Mouse (Mus musculus) fibroblast of lung, adult 2 months (primary cell): ENCODE measurements around the gene Mob3b.

Experiments used
- DNase-seq: peaks from one replicate; pipeline ENCODE4 v3.0.0-alpha.2; 2011; ENCODE audit warnings: low read depth

Mob3b gene

DNA sequence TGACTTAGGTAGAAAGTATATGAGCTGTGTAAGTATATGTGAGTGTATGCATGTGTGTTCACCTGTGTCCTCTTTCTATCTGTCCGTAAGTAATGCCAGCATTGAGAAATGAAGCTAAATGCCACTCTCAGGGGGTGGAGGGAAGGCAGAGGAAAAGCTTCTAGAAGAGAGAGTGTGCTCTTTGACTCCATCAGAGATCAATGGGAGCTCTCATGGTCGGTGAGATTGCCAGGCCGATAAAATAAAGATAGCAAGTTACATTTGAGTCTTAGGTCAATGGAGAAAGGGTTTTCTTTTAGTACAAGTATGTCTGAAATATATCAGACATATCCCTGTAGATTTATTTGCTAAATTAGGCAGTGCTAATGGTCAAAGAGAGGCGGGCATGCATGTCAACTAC, 9.0 kb downstream of the Mob3b start:
- DNase-seq = no peak

DNA sequence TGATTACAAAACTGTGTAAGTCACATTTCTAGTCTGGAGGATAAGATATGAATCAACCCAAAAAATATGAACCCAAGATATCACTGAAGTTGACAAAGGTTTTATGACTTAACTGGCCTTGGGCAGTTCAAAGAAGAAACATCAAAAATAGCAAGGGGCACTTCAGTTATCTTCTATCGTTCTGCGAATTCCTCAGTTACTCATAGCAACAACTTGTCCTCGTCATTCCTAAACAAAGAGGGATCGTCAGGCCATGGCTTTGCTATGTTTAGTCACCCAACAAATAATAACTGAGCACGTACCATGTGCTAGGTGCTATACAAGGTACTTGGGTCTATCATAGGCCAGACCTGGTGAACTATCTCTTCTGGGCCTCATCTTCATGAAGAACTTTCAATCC, 10.7 kb downstream of the Mob3b start:
- DNase-seq = no peak

DNA sequence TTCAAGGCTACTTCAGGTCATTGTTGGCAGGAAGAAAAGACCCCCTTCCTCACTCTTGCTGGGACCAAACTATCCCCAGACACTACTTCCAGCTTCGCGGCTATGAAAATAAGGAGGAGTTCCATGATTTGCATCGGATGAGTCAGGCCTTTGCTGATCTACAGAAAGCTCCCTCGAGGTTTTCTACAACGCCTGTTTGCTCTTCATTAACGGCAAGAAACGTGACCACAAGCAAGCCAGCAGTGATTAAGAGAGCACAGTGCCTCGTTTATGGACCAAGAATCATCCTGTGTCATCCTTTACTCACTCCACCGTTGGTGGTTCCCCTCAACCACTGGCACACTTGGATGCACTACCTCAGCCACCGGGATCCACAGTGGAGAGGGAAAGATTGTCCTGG, 11.6 kb downstream of the Mob3b start:
- DNase-seq = no peak

DNA sequence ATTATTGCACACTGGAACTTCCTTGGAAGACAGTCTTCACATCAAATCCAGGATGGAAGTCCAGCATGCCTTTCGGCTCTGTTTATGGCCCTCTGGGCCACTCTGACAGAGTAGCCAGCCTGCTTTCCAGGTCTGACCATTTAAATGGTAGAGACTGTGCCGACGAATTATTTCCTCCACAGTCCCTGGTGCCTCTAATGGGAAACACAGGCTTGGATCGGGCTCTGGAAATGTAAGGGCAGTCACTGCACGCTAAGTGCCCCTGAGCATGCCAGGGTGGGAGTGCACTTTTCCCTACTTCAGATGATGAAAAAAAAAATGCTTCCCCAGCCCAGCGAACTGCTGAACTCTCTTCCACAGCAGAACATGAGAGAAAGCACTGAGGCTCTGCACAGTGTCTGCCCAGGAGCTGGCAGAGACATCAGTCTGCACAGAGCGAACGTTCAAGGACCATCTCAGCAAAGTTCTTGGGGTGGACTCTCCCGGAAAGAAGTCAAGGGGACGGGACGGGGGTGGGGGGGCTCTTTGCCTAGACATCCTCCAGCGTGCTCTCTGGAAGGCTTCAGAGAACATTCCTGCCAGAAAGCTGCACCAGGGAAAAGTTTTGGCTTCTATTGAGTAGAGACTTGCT, 13.7 kb downstream of the Mob3b start:
- no peak for DNase-seq

DNA sequence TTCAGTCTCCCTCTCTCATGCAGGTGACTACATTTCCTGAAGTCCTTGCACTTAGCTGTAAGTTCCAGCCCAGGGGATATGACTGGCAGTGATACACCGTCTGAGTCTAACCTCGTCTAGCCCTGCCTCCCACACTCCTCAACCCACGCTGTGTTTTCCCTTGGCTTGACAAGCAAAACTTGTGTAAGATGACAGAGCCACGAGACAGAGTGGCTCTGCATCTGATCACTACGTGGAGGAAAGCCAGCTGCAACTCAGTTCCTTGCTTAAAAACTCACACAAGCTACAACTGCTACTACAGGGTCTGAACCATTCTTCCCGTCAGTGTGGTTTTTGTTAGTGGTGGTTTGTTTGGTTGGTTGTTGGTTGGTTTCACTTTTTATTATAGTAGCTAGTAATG, 17.0 kb downstream of the Mob3b start:
- peak; percentile 23 for DNase-seq

DNA sequence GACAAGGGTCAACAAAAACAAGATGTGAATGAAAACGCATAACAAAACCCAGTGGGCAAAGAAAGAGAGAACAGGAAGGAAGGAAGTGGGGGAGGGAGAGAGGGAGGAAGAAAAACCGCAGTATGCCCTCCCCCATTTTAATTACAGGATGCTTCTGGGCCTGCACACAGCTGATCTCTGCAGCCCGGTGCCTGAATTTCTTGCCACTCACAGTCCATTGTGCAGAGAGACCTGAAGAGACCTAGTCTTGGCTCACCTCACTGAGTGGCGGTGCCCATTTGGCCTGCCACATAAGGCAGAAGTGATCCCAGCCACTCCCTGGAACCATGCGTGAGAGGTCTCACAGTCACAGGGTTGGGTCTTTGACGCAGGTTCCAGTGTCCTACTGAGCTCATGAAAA, 19.2 kb downstream of the Mob3b start:
- DNase-seq = no peak

DNA sequence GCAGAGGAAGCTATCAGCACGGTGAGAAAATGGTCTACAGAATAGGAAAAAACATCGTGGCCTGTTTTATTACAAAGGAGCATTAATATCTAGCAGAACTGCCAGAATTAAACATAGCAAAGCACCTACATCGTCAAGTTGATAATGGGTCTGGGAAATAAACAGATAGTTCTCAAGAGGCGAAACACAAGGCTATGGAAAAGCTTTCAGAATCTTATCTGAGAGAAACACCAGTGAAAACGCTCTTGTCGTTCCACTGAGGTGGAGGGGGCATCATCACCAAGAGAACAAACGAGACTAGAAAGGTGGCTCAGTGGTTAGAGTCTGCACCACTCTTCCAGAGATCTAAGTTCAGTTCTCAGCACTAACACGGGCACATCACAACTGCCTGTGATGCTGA, 20.3 kb downstream of the Mob3b start:
- no peak for DNase-seq

DNA sequence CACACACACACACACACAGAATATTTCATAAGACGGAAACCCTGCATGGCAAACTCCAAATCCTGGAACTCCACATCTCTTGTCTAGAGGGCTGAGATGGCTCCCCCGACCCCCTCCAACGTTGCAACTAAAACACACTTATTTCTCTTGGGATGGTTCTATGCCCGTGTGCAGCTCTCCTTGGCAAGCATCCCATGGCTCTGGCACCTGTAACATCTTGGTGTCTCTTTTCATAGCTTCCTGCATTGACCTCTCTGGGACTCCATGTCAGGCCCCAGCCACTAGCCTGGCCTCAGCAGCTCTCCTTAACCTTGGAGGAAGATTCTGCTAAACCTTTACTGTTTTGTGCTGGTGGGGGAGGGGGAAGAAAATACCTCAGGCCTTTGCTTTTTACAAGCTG, 21.5 kb downstream of the Mob3b start:
- DNase-seq = no peak

DNA sequence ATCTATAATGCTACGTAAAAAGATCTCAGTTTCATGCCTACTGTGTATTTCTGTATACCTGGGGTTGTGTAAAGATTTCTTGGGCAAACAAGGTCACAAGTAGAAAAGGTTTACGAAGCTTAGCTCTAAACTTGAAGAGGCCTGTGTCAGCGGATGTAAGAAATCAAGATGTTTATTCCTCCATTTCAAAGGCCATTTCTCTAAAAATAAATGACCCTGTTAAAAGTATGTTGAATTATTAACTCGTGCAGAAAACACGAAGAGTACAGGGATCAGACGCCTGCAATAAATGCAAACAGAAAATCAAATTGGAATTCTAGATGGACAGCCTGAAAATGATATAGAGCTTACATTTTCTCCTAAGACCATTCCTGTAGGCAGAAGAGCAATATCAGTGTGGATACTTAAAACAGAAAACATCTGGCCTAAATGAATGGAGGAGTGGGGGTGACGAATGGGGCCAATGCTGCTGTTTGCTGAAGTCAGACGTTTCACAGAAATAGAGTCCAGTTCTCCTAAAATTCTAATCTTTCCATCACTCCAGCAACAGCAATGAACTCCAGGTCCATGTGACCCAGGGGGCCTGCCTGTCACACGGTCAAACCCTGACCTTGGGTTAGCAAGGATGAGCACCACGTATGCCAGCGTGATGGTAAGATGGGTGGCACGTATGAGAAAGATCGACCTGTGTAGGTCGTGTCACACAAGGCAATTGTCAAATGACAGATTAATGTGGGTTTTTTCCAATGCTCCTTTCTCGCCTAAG, 22.3 kb downstream of the Mob3b start:
- DNase-seq = no peak

DNA sequence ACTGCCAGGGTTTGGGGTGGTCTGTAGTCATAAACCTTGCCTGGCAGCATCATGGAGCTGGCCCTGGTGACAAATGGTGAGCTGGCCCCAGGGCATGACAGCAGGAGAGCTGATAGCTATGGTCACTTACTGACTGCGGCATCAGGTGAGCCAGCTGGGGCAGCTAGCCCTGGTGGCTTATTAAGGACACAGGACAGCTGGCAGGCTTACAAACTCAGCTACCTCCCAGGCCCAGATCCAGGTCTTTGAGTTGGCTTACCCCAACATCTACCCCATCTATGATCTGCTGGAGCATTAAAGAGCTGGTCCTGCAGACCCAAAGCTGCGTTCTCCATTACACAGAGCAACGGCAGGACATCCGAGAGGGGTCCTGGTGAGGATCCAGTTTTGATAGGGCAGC, 23.9 kb downstream of the Mob3b start:
- no peak for DNase-seq

DNA sequence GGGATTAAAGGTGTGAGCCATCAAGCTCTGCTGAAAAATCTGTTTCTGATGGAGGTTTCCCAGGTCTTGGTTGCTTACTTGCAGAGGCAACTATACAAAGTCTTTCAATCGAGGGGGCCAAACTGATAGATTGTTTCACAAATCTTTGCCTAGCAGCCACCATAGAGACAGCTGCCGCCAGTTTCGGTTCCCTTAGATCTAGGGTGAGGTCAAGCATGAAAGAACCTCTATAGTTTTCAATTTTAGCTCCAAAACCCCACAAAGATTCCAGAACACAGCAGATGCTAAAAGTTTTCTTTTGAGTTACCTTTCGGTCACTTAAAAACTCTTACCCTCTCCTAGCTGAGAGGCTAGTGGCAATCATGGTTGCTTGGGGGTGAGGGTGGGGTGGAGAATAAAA, 25.7 kb downstream of the Mob3b start:
- DNase-seq = no peak

DNA sequence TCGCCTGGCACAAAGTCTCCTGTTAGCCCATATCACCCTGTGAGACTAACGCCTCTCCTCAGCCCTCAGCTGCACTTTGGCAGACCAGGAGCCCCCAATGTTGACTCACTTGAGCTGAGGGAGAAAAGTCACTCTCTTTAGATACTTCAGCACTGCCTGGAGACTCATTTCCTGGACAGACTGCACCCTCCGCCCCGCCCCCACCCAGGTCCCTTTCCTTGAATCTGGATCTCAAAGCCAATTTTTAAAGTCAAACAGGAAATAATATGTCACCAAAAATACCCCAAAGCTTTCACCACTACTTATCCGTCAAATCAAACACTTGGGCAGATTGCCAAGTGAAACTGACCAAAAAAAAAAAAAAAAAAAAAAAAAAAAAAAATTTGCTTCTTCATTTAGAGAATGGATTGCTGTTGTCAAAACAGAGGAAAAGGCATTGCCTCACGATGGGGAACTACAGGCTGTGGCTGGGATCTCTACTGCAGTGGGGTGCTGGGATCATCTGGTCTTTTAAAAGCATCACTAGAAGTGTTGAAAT, 26.8 kb downstream of the Mob3b start:
- DNase-seq = no peak

DNA sequence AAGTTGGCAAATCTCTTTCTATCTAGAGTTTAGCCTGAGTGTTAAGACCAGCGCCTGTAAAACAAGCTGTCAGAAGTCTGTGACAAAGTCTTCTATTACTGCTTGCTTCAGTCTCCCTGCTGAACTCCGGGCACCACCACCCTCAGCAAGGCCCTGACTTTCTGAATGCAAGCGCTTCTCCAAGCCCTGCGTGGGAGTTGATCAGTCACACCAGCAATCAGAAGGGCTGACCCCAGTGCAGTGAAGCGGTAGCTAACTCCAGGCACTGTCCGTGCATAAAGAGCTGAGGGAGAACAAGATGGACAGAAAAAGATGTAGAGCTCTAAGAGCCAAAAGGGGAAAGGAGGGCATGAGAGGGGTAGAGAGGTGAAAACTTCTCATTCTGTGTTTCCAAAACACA, 29.5 kb downstream of the Mob3b start:
- DNase-seq = no peak

DNA sequence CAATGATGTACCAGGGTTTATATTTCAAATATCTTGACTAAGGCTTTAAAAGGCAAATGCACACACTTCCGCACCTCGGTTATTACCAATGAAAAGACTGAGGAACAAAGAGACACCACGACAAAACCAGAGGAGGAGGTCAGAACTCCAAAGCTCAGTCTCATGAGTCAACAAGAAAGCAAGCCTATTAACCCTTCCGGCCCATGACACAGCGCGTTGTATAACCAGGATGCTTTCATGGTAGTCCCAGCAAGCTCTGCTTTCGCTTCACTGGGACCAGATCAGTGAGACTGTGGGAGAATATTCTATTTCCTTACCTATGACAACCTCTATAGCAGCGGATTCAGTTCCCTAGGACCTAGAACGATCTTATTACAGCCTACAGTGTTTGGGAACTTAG, 30.5 kb downstream of the Mob3b start:
- DNase-seq = no peak

DNA sequence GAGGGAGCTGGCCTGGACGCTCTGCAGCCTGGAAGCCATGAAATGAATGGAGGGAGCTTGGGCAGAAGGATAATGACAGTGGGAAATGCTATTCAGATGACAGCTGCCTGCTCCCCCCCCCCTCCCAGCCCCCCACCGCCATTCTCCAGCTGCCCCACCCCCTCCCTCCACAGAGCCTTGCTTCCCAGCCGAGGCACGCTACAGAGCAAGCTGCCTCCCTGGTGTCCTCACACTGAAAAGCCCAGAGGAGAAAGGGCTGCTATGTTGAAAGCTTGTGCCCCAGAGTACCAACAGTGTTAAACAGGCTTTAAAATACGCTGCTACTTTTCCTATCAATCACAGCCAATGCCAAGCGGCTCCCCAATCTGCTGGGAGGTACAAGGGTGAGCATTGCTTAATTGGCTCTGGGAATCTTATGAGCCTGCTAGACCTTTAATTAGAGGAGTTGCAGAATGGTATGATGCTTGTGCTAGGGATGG, 31.9 kb downstream of the Mob3b start:
- no peak for DNase-seq

DNA sequence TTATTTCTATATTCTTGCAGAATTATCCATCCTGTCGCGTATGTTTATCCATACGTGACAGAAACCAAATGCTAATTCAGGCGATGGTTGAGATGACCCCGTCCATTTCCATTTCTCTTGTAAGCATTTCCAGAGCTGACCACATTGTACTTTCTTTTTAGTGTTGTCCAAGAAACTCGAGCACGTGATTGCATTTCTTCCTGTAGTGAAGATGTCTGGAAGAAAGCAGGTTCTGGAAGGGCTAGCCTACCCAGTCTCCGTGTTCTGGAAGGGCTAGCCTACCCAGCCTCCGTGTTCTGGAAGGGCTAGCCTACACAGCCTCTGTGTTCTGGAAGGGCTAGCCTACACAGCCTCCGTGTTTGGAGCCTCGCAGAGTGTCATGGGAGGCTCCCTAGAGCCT, 33.3 kb downstream of the Mob3b start:
- DNase-seq = no peak

DNA sequence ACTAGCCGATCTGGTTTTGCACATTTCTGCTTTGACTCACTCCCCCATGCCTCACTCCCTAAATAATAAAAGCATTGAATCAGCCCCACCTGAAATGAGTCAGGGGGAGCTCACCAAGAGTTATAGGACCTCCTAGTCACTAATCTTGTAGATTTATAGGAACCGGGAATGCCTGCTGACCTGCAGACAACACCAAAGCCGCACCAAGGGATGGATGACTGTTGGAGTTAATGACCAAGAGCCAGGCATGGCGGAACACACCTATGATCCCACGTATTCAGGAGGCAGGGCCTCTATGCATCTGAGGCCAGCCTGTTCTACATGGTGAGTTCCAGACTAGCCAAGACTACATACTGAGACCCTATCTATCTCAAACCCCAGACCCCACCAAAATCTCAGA, 34.2 kb downstream of the Mob3b start:
- DNase-seq = no peak

DNA sequence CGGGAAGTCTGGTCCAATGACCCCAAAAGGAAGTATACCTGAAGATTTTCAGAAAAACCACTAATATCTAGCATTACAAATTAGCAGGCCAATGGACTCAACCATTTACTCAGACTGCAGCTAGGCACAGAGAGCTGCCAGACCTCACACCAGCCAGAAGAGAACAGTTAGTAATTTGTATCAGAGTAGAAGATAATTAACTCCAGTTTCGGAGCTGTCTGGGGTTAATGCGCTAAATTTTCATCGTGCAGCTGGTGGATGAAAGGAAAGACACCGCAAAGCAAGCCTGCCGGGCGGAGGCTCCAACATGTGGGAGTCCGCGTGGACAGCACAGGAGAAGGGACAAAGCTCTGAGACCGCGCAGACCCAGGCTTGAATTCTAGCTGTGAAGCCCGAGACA, 36.2 kb downstream of the Mob3b start:
- no peak for DNase-seq

DNA sequence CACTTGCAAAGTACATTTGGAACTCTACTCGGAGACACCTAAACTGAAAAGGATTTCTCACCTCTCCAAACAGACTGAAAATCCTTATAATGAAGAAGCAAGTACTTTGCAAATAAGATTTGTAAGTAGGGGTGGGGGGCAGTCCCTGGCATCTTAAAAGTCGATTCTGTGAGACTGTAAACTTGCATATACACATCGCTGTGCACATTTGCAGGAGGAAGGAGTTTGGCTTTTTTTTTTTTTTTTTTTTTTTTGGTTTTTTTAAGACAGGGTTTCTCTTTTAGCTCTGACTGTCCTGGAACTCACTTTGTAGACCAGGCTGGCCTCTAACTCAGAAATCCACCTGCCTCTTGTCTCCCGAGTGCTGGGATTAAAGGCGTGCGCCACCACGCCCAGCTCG, 36.7 kb downstream of the Mob3b start:
- DNase-seq = no peak

DNA sequence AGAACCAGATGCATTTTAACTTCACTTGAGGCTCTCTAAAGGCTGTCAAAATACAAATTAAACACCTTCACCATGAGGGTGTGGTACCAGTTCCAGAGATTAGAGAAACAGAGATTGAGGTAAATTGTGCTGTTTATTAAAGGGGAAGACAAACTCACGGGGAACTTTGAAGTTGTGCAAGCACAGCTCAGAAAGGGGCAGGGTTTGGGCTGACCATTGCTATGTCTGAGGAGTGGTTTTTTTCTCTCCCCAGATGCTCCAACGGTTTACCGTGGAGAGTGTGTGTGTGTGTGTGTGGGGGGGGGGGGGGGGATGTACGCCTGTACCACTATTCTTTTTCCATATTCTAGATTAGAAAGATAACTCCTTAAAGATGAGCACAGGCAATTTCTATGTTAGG, 37.1 kb downstream of the Mob3b start:
- no peak for DNase-seq

DNA sequence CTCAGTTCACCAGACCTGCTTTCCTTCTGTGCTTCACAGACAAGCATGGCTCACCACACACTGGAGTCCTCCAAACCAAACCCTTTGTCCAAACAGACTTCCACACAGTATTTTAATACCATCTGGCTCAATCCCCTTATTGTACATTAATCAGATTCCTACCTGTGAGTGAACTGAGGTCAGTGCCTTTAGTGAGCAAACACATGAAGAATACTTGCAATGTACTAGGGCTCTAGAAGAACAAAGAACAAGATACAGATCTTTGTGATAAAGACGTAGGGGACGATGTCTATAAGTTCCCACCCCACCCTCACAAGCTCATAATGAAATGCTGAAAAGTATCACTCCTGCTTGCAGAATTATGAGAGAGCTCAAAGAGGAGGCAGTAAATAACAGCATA, 38.4 kb downstream of the Mob3b start:
- DNase-seq = no peak

DNA sequence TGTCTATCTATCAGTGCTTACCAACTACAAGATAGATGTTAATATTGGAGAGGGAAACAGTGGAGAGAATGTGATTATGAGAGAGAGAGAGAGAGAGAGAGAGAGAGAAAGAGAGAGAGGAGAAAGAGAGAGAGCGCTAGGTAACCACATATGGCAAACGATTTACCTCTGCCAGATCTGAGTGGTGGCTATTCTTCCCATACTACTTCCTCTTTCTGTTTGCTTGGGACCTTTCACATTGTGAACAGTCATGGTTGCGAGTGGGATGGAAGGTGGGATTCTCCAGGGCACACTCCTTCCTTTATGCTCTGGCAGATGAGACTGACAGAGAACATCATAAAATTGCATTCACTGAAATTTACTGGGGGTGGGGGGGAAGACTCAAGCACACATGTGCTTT, 40.1 kb downstream of the Mob3b start:
- no peak for DNase-seq

DNA sequence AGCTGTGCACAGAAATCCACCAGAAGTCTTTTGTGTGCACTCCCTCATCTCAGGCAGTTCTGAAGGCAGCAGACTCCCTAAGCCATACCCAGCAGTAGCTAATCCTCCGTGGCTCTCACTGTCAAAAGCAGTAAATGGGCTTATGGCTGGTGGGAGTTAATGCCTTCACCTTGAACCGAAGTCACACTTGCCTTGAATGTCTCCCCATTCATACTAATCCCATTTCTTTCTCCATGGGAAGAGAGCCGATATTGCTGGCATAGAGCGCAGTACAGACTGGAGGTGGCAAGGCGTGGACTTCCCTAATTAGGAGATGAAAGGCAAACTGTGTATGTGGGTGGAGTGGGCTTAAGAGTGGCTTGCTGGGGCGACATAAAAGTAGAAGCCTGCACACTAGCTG, 41.4 kb downstream of the Mob3b start:
- DNase-seq = no peak

DNA sequence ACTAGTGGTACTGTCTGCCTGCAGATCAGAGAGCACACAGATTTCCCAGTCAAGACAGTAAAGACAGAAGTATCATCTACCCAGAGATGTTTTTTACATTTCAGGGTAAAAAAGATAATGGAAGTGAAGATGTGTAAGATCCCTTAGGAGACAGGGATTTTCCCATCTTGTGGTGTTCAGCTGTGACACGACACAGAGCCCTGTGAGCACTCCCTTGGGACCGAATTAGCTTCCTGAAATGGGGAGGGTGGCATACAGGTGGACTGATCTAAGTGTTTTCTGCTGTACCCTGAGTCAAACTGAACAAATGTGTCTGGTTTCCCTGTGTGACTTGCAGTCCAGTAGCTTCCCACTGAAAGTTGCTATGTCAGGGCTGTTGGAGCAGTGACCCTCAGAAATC, 42.3 kb downstream of the Mob3b start:
- no peak for DNase-seq
